Mouse (Mus musculus) neural tube, embryonic 13.5 days (tissue): ENCODE results near the gene Sh3pxd2a. TPM values are rescaled to one million over a fixed set of nuclear protein-coding genes. Genes with fewer than 3 reads are reported as not detected.

Source experiments
- ATAC-seq: fragments of 200-750 bp; cut with Nextera tagmentation; 2 replicates; pipeline ENCODE4 v1.8.0; 2017; ENCODE audit warnings: low read depth, mild to moderate bottlenecking, moderate TSS enrichment, moderate library complexity
- H3K27ac ChIP-seq: fragments of 300-500 bp; sonication (generic); replicated peaks from 2 replicates; pipeline ENCODE4 v1.5.1; 2015; ENCODE audit warnings: moderate library complexity, mild to moderate bottlenecking, inconsistent platforms
- H3K27me3 ChIP-seq: fragments of 300-500 bp; sonication (generic); 2 replicates; pipeline ENCODE4 v1.6.1; 2015; ENCODE audit warnings: mild to moderate bottlenecking, inconsistent platforms
- H3K36me3 ChIP-seq: fragments of 300-500 bp; sonication (generic); 2 replicates; pipeline ENCODE4 v1.6.1; 2015; ENCODE audit warnings: mild to moderate bottlenecking, inconsistent platforms
- H3K4me1 ChIP-seq: fragments of 300-500 bp; sonication (generic); replicated peaks from 2 replicates; pipeline ENCODE4 v1.6.1; 2015; ENCODE audit warnings: inconsistent platforms
- H3K4me2 ChIP-seq: fragments of 300-500 bp; sonication (generic); 2 replicates; pipeline ENCODE4 v1.6.1; 2015; ENCODE audit warnings: inconsistent platforms, mild to moderate bottlenecking, moderate library complexity
- H3K4me3 ChIP-seq: fragments of 300-500 bp; sonication (generic); 2 replicates; pipeline ENCODE4 v1.5.1; 2015; ENCODE audit warnings: mild to moderate bottlenecking, inconsistent platforms
- H3K9ac ChIP-seq: fragments of 300-500 bp; sonication (generic); 2 replicates; pipeline ENCODE4 v1.6.1; 2015; ENCODE audit warnings: moderate library complexity, mild to moderate bottlenecking, inconsistent platforms
- H3K9me3 ChIP-seq: fragments of 300-500 bp; sonication (generic); 2 replicates; pipeline ENCODE4 v1.6.1; 2016; ENCODE audit warnings: inconsistent platforms
- WGBS: fragments of 180-500 bp; shearing (Covaris S2); methylation state at CpG from one replicate; pipeline ENCODE4 v1.1.7; 2015; 5-methylcytosine and 5-hydroxymethylcytosine counted together
- polyA plus RNA-seq: library from polyadenylated mRNA; unstranded; fragments of >200 nt; fragmentation: Nextera tagmentation; extraction: Ambion mirVana; gene quantifications from 2 replicates; pipeline ENCODE4 v1.2.1, GENCODE M21; 2015

The Sh3pxd2a gene
- polyA plus RNA-seq, 1 experiment from 2014 or later, result 3.2 TPM

- no peaks in the 10 kb centered on the region for H3K27me3 ChIP-seq
- H3K4me2 ChIP-seq, result peak overlapping the region; percentile 90
- WGBS, result 25% methylated on average over 6 of the region's 6 CpGs
- no peaks in the 10 kb centered on the region for H3K9me3 ChIP-seq
- H3K9ac ChIP-seq, result peak overlapping the region; percentile 95
- H3K36me3 ChIP-seq, result no peaks in the 10 kb centered on the region
- peak overlapping the region; percentile 79 for H3K4me3 ChIP-seq
- no peak for ATAC-seq
- H3K4me1 ChIP-seq, result peaks cover 68% of the 10 kb centered on the region
- 0 out of 2 replicates have a peak overlapping the region, but pooled peaks have one; percentile 90 for H3K27ac ChIP-seq
These were observed 1.5 kb downstream of the Sh3pxd2a start for GRCm38 (mm10) chr19:47462725-47463124.

- Histone ChIP-seq H3K36me3 (no peaks in the 10 kb centered on the region), H3K4me2 (peak overlapping the region; percentile 90), H3K9ac (no peak overlapping the region), H3K9me3 (no peaks in the 10 kb centered on the region), H3K27ac (no peak overlapping the region), H3K4me1 (peaks cover 75% of the 10 kb centered on the region), H3K4me3 (no peak overlapping the region), H3K27me3 (no peaks in the 10 kb centered on the region)
- no peak for ATAC-seq
- WGBS, result 92% methylated on average over 3 of the region's 3 CpGs
These were observed 2.4 kb downstream of the Sh3pxd2a start for GRCm38 (mm10) chr19:47461838-47462237.

- no peaks in the 10 kb centered on the region for H3K36me3 ChIP-seq
- no peaks in the 10 kb centered on the region for H3K9me3 ChIP-seq
- no peaks in the 10 kb centered on the region for H3K27me3 ChIP-seq
- 0 out of 2 replicates have a peak overlapping the region, but pooled peaks have one; percentile 11 for H3K4me2 ChIP-seq
- no peak overlapping the region for H3K9ac ChIP-seq
- no peak for ATAC-seq
- H3K27ac ChIP-seq, result peak overlapping the region; percentile 39; the same call in 1 of the 2 replicates
- WGBS, result 67% methylated on average over 9 of the region's 9 CpGs
- no peak overlapping the region for H3K4me3 ChIP-seq
- peaks cover 75% of the 10 kb centered on the region for H3K4me1 ChIP-seq
These were observed 2.8 kb downstream of the Sh3pxd2a start for GRCm38 (mm10) chr19:47461386-47461785.

GRCm38 (mm10) chr19:47460120-47460960 lies 3.9 kb downstream of the Sh3pxd2a start:
- Histone ChIP-seq H3K27me3 (no peaks in the 10 kb centered on the region), H3K4me1 (peaks cover 79% of the 10 kb centered on the region), H3K4me2 (peak overlapping the region; percentile 11; the same call in 1 of the 2 replicates), H3K27ac (peak overlapping the region; percentile 39), H3K9me3 (no peaks in the 10 kb centered on the region), H3K36me3 (no peaks in the 10 kb centered on the region), H3K9ac (peak overlapping the region; percentile 23; the same call in 1 of the 2 replicates), H3K4me3 (no peak overlapping the region)
- ATAC-seq, result no peak
- 63% methylated on average over 19 of the region's 19 CpGs for WGBS

- H3K4me2 ChIP-seq, result no peak overlapping the region
These were observed 5.0 kb downstream of the Sh3pxd2a start for GRCm38 (mm10) chr19:47459214-47459613.

GRCm38 (mm10) chr19:47458504-47459161 lies 5.6 kb downstream of the Sh3pxd2a start:
- Histone ChIP-seq H3K4me1 (peaks cover 87% of the 10 kb centered on the region), H3K4me3 (no peak overlapping the region), H3K27me3 (no peaks in the 10 kb centered on the region), H3K9ac (no peak overlapping the region; the same call in 1 of the 2 replicates), H3K9me3 (no peaks in the 10 kb centered on the region), H3K4me2 (no peak overlapping the region), H3K36me3 (no peaks in the 10 kb centered on the region), H3K27ac (no peak overlapping the region)
- 68% methylated on average over 17 of the region's 17 CpGs for WGBS
- ATAC-seq, result no peak

More at GRCm38 (mm10) chr19:47459214-47459613, 5.0 kb downstream of the Sh3pxd2a start:
- no peak overlapping the region for H3K4me3 ChIP-seq
- H3K4me1 ChIP-seq, result peaks cover 83% of the 10 kb centered on the region
- no peaks in the 10 kb centered on the region for H3K36me3 ChIP-seq
- no peak overlapping the region for H3K9ac ChIP-seq
- WGBS, result 90% methylated on average over 5 of the region's 5 CpGs
- H3K27ac ChIP-seq, result no peak overlapping the region
- no peaks in the 10 kb centered on the region for H3K9me3 ChIP-seq
- no peaks in the 10 kb centered on the region for H3K27me3 ChIP-seq
- ATAC-seq, result no peak

- no peak overlapping the region for H3K9ac ChIP-seq
- whole genome bisulfite sequencing, result 64% methylated on average over 13 of the region's 13 CpGs
- H3K9me3 ChIP-seq, result no peaks in the 10 kb centered on the region
- no peak overlapping the region for H3K27ac ChIP-seq
- no peak for ATAC-seq
- H3K36me3 ChIP-seq, result no peaks in the 10 kb centered on the region
- no peaks in the 10 kb centered on the region for H3K27me3 ChIP-seq
- no peak overlapping the region for H3K4me3 ChIP-seq
- no peak overlapping the region for H3K4me2 ChIP-seq
- H3K4me1 ChIP-seq, result peaks cover 84% of the 10 kb centered on the region
These were observed 6.3 kb downstream of the Sh3pxd2a start for GRCm38 (mm10) chr19:47457711-47458503.

- Histone ChIP-seq H3K9me3 (no peaks in the 10 kb centered on the region), H3K4me1 (peaks cover 73% of the 10 kb centered on the region), H3K9ac (no peak overlapping the region), H3K4me3 (no peak overlapping the region), H3K4me2 (no peak overlapping the region), H3K27ac (no peak overlapping the region), H3K36me3 (no peaks in the 10 kb centered on the region), H3K27me3 (no peaks in the 10 kb centered on the region)
- WGBS, result 61% methylated on average over 6 of the region's 6 CpGs
- ATAC-seq, result no peak
These were observed 8.2 kb downstream of the Sh3pxd2a start for GRCm38 (mm10) chr19:47456021-47456420.

GRCm38 (mm10) chr19:47455001-47455755 lies 9.0 kb downstream of the Sh3pxd2a start:
- no peak overlapping the region for H3K4me3 ChIP-seq
- no peaks in the 10 kb centered on the region for H3K36me3 ChIP-seq
- H3K9me3 ChIP-seq, result no peaks in the 10 kb centered on the region
- H3K4me2 ChIP-seq, result no peak overlapping the region
- peaks cover 73% of the 10 kb centered on the region for H3K4me1 ChIP-seq
- H3K9ac ChIP-seq, result no peak overlapping the region
- H3K27me3 ChIP-seq, result no peaks in the 10 kb centered on the region
- no peak overlapping the region for H3K27ac ChIP-seq
- WGBS, result 86% methylated on average over 15 of the region's 15 CpGs
- no peak for ATAC-seq

GRCm38 (mm10) chr19:47454167-47455000 lies 9.8 kb downstream of the Sh3pxd2a start:
- no peak overlapping the region for H3K4me2 ChIP-seq

More at GRCm38 (mm10) chr19:47454167-47455000, 9.8 kb downstream of the Sh3pxd2a start:
- Histone ChIP-seq H3K27ac (peak overlapping the region; percentile 20; the same call in 1 of the 2 replicates), H3K9ac (no peak overlapping the region), H3K9me3 (no peaks in the 10 kb centered on the region), H3K4me1 (peaks cover 70% of the 10 kb centered on the region), H3K36me3 (no peaks in the 10 kb centered on the region), H3K27me3 (peaks cover 3% of the 10 kb centered on the region; the same call in 1 of the 2 replicates), H3K4me3 (no peak overlapping the region)
- WGBS, result 76% methylated on average over 11 of the region's 11 CpGs
- no peak for ATAC-seq
